In the genomic region with DNA sequence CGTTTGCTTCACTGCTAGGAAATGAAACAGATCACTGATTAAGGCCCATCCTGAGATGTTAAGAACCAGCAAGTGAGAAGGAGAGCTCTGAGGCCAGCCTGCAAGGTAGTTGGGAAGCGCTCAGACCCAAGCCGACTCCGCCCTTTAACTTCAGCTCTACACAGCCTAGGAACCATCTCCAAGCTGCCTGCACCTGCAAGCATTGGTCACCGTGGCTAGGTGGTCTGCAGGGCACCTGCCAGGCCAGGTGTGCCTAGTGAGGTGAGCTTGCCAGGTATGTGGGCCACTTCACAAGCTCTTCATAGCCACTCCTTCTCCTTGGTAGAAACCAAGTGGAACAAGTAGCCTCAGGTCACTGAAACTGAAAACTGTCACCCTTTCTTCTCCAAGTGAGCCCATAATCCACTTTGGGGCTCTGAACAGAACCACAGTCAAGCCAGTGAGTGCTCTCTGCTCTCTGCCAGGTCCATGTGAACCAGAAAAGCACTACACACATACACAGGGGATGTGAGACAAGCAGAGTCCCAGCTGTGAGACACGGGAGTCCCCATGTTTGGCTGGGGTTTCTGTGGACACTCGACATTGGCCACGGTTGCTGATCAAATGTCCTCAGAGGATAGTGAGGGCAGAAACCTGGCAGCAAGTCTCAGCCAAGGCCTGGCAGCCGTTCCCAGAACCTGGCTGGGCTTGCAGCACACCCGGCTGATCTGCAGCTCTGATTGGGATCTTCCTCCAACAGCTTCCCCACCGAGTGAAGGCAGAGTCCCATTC, we compare ENCODE assay signal across 8 mouse cellular contexts. TPM values are rescaled to one million over a fixed set of nuclear protein-coding genes. Genes with fewer than 3 reads are reported as not detected.
A peak's percentile ranks its signal among the peaks of the same experiment; 100 is the strongest.
DNase-seq lines count a peak whose midpoint lies in the region; ATAC-seq lines count a peak whose summit lies in the region.

No protein-coding gene starts in this region.

- no peak overlapping the region for H3K4me2 ChIP-seq in kidney, embryonic 16.5 days (replicated peaks; ENCODE audit: low read depth, low read length)

- H3K9me3 ChIP-seq in kidney, embryonic 16.5 days (ENCODE audit: low read length) = no peaks in the 10 kb centered on the region

- H3K4me3 ChIP-seq in kidney, embryonic 16.5 days (ENCODE audit: low read length) = no peak overlapping the region

- peak; percentile 29 to 38 for DNase-seq in layer of hippocampus, postnatal 14 days (ENCODE audit: low spot score in 2 of 2)
- DNase-seq in layer of hippocampus, postnatal 36 days = no peak
- DNase-seq in cerebellum, adult 9-10 months = peak; percentile 57
- DNase-seq in heart, postnatal 10 days = peak; percentile 76 to 80
- DNase-seq in skeletal muscle tissue, adult 2 months (ENCODE audit: low read depth, low spot score) = peak; percentile 82
- DNase-seq in thymus, postnatal 10 days (ENCODE audit: low spot score in 2 of 2) = no peak
- DNase-seq in spleen, postnatal 10 days (ENCODE audit: low spot score in 2 of 2) = no peak

- H3K27ac ChIP-seq in kidney, embryonic 16.5 days (ENCODE audit: low read length) = no peak overlapping the region

- H3K9ac ChIP-seq in kidney, embryonic 16.5 days (replicated peaks; ENCODE audit: low read length) = no peak overlapping the region

- H3K4me1 ChIP-seq in kidney, embryonic 16.5 days (ENCODE audit: insufficient read depth, low read length) = no peaks in the 10 kb centered on the region; the same call in 1 of the 2 replicates

- H3K36me3 ChIP-seq in kidney, embryonic 16.5 days (ENCODE audit: insufficient read depth, low read length) = no peaks in the 10 kb centered on the region

- ATAC-seq in kidney, embryonic 16.5 days (ENCODE audit: low FRiP score, low TSS enrichment) = no peak

- WGBS in kidney, embryonic 16.5 days = 65% methylated on average over 11 of the region's 11 CpGs

- intact Hi-C loops in heart, postnatal 10 days (cut with DNase I) = no loop called here

- H3K27me3 ChIP-seq in kidney, embryonic 16.5 days (ENCODE audit: insufficient read depth, low read length) = no peaks in the 10 kb centered on the region

RNA-seq across cellular contexts. Expression of a gene that starts 34.9 kb away (rescaled TPM):
- total RNA-seq in layer of hippocampus, postnatal 14 days (2021) = 10 to 100 TPM; 15.7 to 17.6 TPM
- total RNA-seq in layer of hippocampus, postnatal 36 days (2021) = 10 to 100 TPM; 34.1 to 35.7 TPM
- total RNA-seq in heart, postnatal 10 days (2021) = 10 to 100 TPM; 43.1 to 44.3 TPM
- 93.7 and 97.5 TPM in 2 replicates for polyA plus RNA-seq in kidney, embryonic 16.5 days (2015; fragmentation: Nextera tagmentation; extraction: Ambion mirVana)

RNA-seq across cellular contexts. Expression of a gene that starts 40.3 kb away (rescaled TPM):
- 10 to 100 TPM; 20.0 to 23.2 TPM for total RNA-seq in layer of hippocampus, postnatal 14 days (2021)
- total RNA-seq in layer of hippocampus, postnatal 36 days (2021) = 10 to 100 TPM; 19.9 to 25.2 TPM
- total RNA-seq in heart, postnatal 10 days (2021) = 1 to 10 TPM; 2.3 to 2.7 TPM
- 15.0 and 17.7 TPM in 2 replicates for polyA plus RNA-seq in kidney, embryonic 16.5 days (2015; fragmentation: Nextera tagmentation; extraction: Ambion mirVana)

Comparison
In these comparisons a context has a peak if more than half of its experiments do, and no peak if none do; other contexts are left out.
1. DNase-seq: peak in layer of hippocampus, postnatal 14 days (2 of 2), cerebellum, adult 9-10 months (single experiment), heart, postnatal 10 days (2 of 2) and skeletal muscle tissue, adult 2 months (single experiment); none in layer of hippocampus, postnatal 36 days (0 of 2), thymus, postnatal 10 days (0 of 2) and spleen, postnatal 10 days (0 of 2).
2. RNA of a gene that starts 40.3 kb away (total RNA-seq): 19.9 to 25.2 TPM in layer of hippocampus, postnatal 36 days and 20.0 to 23.2 TPM in layer of hippocampus, postnatal 14 days; 2.3 to 2.7 TPM in heart, postnatal 10 days; every median in the first group is over 4 times any median in the second.